Mouse (Mus musculus) limb, embryonic 10.5 days (tissue): ENCODE measurements around the gene Tfeb. TPM values are rescaled to one million over a fixed set of nuclear protein-coding genes. Genes with fewer than 3 reads are reported as not detected.

Experiments
- DNase-seq: peaks from one replicate; pipeline ENCODE4 v3.0.0-alpha.2; 2017; ENCODE audit warnings: low spot score
- H3K27ac ChIP-seq: fragments of 300-500 bp; sonication (generic); 2 replicates; pipeline ENCODE4 v1.5.1; 2016; ENCODE audit warnings: mild to moderate bottlenecking
- H3K27me3 ChIP-seq: fragments of 300-500 bp; sonication (generic); 2 replicates; pipeline ENCODE4 v1.6.1; 2016; ENCODE audit warnings: low read depth, mild to moderate bottlenecking; ENCODE audit not compliant: poor library complexity, severe bottlenecking
- H3K36me3 ChIP-seq: fragments of 300-500 bp; sonication (generic); 2 replicates; pipeline ENCODE4 v1.6.1; 2016; ENCODE audit warnings: mild to moderate bottlenecking, moderate library complexity
- H3K4me1 ChIP-seq: fragments of 300-500 bp; sonication (generic); 2 replicates; pipeline ENCODE4 v1.6.1; 2016
- H3K4me3 ChIP-seq: fragments of 300-500 bp; sonication (generic); 2 replicates; pipeline ENCODE4 v1.5.1; 2016; ENCODE audit warnings: mild to moderate bottlenecking, moderate library complexity
- H3K9me3 ChIP-seq: fragments of 300-500 bp; sonication (generic); replicated peaks from 2 replicates; pipeline ENCODE4 v1.6.1; 2016; ENCODE audit warnings: mild to moderate bottlenecking
- WGBS: fragments of 180-500 bp; shearing (Covaris S2); methylation state at CpG from one replicate; pipeline ENCODE4 v1.1.7; 2016; 5-methylcytosine and 5-hydroxymethylcytosine counted together
- polyA plus RNA-seq: library from polyadenylated mRNA; unstranded; fragments of >200 nt; fragmentation: Nextera tagmentation; extraction: Ambion mirVana; gene quantifications from 2 replicates; pipeline ENCODE4 v1.2.1, GENCODE M21; 2016

Gene Tfeb
- polyA plus RNA-seq, 1 experiment from 2014 or later: 2.3 TPM

DNA sequence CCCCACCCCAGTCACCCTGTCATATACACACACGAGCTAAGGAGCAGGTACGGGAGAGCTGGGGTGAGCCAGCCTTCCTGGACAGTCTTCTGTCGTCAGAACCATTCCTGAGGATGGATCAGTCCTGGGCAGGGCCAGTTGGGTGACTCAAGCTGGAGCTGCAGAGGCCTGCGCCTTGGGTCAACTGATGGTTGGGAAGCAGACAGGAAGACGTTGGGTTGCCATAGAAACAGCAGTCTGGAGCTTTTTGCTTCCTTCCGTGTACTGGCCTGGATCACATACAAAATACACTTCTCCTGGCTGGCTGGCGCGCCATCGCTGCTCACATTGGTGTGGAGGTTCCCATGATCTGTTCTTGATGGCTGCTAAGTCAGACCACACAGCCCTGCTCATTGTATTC, 35.0 kb upstream of the Tfeb start:
- Histone ChIP-seq H3K36me3 (peaks cover 49% of the 10 kb centered on the region), H3K4me3 (no peak overlapping the region), H3K4me1 (peaks cover 25% of the 10 kb centered on the region), H3K27ac (no peak overlapping the region), H3K27me3 (peaks cover 54% of the 10 kb centered on the region), H3K9me3 (no peaks in the 10 kb centered on the region)
- 87% methylated on average over 9 of the region's 9 CpGs for WGBS
- DNase-seq: no peak

DNA sequence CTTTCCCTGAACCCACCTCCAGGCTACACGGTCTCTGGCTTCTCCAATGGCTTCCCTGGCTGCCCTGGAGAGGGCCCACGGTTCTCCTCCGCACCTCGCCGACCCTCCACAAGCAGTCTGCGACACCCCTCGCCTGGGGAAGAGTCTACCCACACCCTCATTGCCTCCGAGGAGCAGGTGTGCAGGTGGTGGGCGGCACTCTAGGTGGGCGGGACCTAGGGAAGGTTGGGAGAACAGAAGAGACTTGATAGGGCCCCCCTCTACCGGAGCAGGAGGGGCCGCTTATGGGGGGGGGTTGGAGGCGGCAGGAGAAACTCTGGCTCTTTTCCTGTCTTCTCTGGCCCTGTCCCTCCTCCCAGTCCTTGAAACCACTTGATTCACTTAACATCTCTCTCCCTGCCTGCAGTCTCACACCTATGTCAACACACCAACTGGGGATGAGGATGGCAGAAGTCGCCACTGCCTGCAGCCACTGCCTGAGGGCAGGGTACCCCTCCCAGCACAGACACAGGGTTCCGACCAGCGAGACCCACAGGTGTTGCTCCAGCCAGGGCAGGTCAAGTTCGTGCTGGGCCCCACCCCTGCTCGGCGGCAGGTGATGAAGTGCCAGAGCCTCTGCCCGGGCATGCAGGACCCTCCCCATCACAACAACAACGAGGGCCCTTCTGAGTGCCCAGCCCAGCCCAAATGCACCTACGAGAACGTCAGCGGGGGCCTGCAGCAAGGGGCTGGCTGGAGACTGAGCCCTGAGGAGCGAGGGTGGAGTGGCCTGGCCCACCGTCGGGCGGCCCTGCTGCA, 34.1 kb upstream of the Tfeb start:
- peaks cover 49% of the 10 kb centered on the region for H3K36me3 ChIP-seq
- DNase-seq: no peak
- H3K27ac ChIP-seq: 0 out of 2 replicates have a peak overlapping the region, but pooled peaks have one; percentile 16
- peaks cover 54% of the 10 kb centered on the region for H3K27me3 ChIP-seq
- no peaks in the 10 kb centered on the region for H3K9me3 ChIP-seq
- H3K4me1 ChIP-seq: peaks cover 28% of the 10 kb centered on the region
- H3K4me3 ChIP-seq: peak overlapping the region; percentile 18; the same call in 1 of the 2 replicates
- 22% methylated on average over 28 of the region's 28 CpGs for WGBS

DNA sequence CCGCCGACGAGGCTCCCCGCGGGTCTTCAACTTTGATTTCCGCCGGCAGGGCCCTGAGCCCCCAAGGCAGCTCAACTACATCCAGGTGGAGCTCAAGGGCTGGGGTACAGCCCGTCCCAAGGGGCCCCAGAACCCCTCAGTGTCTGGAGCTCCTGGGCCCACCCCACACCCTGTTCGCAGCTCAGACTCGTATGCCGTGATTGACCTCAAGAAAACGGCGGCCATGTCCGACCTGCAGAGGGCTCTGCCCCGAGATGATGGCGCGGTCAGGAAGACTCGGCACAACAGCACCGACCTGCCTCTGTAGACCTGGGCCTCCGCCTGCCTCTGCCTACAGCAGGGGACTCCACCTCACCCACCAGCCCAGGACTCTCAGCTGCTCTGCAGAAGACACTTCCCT, 33.3 kb upstream of the Tfeb start:
- Histone ChIP-seq H3K27ac (0 out of 2 replicates have a peak overlapping the region, but pooled peaks have one; percentile 16), H3K27me3 (peaks cover 50% of the 10 kb centered on the region), H3K4me1 (peaks cover 28% of the 10 kb centered on the region), H3K4me3 (peak overlapping the region; percentile 20; the same call in 1 of the 2 replicates), H3K9me3 (no peaks in the 10 kb centered on the region), H3K36me3 (peaks cover 45% of the 10 kb centered on the region)
- peak; percentile 46 for DNase-seq
- 16% methylated on average over 20 of the region's 20 CpGs for WGBS

DNA sequence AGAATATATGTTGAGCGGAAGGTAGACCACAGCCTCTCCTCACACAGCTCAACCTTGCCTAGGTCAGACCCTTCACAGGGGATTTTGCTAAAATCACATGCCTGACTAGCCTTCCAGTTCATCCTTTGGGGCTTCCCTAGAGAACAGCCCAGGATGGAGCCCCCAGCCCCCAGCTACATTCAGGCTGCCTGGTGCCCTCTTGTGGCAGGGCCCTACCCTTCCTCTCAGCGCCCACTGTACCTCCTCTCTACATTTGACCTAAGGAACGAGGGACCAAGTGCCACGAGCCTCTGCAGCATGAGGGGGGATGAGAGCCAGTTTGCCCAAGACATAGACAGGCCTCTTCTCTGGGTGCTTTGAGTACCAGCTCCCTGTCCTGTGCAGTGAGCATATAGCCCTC, 32.1 kb upstream of the Tfeb start:
- Histone ChIP-seq H3K9me3 (no peaks in the 10 kb centered on the region), H3K27me3 (peaks cover 50% of the 10 kb centered on the region), H3K27ac (no peak overlapping the region), H3K4me3 (no peak overlapping the region), H3K4me1 (peaks cover 28% of the 10 kb centered on the region), H3K36me3 (peaks cover 35% of the 10 kb centered on the region)
- DNase-seq: no peak
- 84% methylated on average over 4 of the region's 4 CpGs for WGBS

DNA sequence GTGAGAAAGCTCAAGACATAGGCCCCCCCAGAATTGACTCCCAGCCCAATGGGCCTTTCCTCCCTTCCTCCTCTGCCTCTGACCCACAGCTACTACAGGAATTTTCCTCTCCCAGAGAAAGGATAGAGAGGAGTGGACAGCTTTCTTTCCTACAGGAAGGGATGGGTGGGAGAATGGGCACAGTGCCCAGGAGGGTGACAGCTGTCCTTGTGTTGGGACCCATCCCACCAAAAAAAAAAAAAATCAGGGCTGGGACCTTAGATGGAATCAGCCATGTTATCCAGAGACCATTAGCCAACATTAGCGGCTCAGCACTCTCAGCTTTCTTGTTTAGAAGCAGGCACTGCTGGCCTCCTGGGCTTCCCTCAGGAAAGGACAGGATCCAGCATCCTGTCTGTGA, 30.6 kb upstream of the Tfeb start:
- WGBS: 80% methylated on average over 1 of the region's 1 CpGs
- Histone ChIP-seq H3K4me3 (no peak overlapping the region), H3K9me3 (no peaks in the 10 kb centered on the region), H3K27ac (no peak overlapping the region), H3K4me1 (peaks cover 28% of the 10 kb centered on the region), H3K27me3 (peaks cover 44% of the 10 kb centered on the region), H3K36me3 (peaks cover 28% of the 10 kb centered on the region)
- no peak for DNase-seq

DNA sequence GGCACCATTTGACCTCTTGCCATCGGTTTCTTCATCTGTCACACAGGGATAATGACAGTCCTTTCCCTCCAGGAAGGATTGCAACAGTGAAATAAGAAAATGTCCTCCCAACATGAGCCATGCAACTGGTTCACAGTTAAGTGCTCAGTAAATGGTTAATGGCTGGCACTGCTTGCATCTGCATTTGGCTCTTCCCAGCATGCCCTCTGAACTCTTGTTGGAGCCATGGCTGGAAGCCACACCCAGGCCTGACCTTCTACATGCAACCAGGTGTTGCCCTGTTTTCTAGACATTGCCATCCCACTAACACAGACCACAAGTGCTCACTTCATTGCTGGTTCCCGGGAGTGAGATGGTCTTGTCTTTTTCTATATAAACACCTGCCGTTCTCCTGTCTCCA, 28.9 kb upstream of the Tfeb start:
- Histone ChIP-seq H3K4me1 (peaks cover 18% of the 10 kb centered on the region), H3K9me3 (no peaks in the 10 kb centered on the region), H3K27me3 (peaks cover 27% of the 10 kb centered on the region), H3K4me3 (no peak overlapping the region), H3K36me3 (peaks cover 11% of the 10 kb centered on the region), H3K27ac (no peak overlapping the region)
- DNase-seq: no peak
- 76% methylated on average over 3 of the region's 3 CpGs for WGBS

DNA sequence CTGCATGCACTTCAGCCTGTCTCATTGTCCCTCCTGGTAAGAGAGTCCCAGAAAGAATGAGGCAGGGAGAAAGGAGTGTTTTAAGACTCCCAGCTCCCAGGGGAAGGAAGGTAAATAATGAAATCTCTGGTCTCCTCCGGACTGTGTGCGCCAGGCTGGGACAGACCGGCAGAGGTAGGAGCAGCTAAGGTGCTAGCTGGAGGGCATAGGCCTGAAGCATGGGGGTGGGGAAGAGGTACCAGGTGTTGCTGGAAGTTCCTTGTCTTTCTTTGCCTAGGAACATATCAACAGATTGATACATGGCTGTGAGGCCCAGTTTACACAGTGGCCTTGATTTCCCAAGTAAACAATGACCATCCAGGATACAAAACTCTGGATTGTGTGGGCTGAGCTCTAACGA, 27.9 kb upstream of the Tfeb start:
- DNase-seq: no peak
- H3K27me3 ChIP-seq: peaks cover 17% of the 10 kb centered on the region
- H3K27ac ChIP-seq: no peak overlapping the region
- H3K4me3 ChIP-seq: no peak overlapping the region
- H3K4me1 ChIP-seq: peaks cover 10% of the 10 kb centered on the region; the same call in 1 of the 2 replicates
- 83% methylated on average over 4 of the region's 4 CpGs for WGBS
- H3K9me3 ChIP-seq: no peaks in the 10 kb centered on the region
- peaks cover 2% of the 10 kb centered on the region; the same call in 1 of the 2 replicates for H3K36me3 ChIP-seq

DNA sequence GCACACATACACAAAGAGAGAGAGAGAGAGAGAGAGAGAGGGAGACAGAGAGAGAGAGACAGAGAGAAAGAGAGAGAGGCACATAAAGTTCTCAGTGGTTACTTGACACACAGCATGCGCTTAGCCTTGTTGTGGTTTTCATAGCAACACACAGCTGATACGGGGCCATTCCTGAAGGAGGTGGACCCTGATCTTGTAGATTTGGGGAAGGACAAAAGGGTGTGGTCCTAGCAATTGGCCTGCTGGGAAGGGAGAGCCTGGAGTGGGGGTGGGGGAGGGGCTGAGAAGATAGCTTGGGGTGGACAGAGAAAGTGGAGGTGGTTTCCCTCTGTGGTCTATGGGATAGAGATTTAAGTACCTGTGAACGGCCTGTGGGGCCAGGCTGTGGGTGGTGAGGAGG, 26.8 kb upstream of the Tfeb start:
- WGBS: 62% methylated on average over 3 of the region's 3 CpGs
- H3K4me3 ChIP-seq: no peak overlapping the region
- peaks cover 2% of the 10 kb centered on the region; the same call in 1 of the 2 replicates for H3K36me3 ChIP-seq
- H3K9me3 ChIP-seq: no peaks in the 10 kb centered on the region
- peaks cover 10% of the 10 kb centered on the region; the same call in 1 of the 2 replicates for H3K4me1 ChIP-seq
- no peak overlapping the region for H3K27ac ChIP-seq
- no peak for DNase-seq
- peaks cover 7% of the 10 kb centered on the region for H3K27me3 ChIP-seq

DNA sequence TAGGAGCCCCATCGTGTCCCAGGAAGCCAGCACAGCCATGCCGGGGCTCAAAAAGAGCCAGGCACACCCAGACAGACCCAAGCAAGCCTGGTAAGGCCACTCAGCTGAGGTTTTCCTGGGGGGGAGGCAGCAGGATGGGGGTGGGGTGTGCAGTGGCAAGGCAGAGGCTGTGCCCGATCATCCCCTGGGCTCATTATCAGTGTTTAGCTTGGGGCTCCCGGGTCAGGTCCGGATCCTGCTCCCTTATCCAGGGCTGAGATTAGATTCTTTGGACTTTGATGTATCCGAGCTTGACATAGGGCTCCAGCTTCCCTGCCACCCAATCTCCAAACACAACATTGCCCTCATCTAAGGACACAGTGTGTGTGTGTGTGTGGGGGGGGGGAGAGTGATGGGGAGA, 24.9 kb upstream of the Tfeb start:
- Histone ChIP-seq H3K4me1 (peaks cover 2% of the 10 kb centered on the region; the same call in 1 of the 2 replicates), H3K36me3 (no peaks in the 10 kb centered on the region), H3K4me3 (no peak overlapping the region), H3K27ac (no peak overlapping the region), H3K9me3 (no peaks in the 10 kb centered on the region), H3K27me3 (no peaks in the 10 kb centered on the region)
- no peak for DNase-seq
- 76% methylated on average over 6 of the region's 6 CpGs for WGBS

DNA sequence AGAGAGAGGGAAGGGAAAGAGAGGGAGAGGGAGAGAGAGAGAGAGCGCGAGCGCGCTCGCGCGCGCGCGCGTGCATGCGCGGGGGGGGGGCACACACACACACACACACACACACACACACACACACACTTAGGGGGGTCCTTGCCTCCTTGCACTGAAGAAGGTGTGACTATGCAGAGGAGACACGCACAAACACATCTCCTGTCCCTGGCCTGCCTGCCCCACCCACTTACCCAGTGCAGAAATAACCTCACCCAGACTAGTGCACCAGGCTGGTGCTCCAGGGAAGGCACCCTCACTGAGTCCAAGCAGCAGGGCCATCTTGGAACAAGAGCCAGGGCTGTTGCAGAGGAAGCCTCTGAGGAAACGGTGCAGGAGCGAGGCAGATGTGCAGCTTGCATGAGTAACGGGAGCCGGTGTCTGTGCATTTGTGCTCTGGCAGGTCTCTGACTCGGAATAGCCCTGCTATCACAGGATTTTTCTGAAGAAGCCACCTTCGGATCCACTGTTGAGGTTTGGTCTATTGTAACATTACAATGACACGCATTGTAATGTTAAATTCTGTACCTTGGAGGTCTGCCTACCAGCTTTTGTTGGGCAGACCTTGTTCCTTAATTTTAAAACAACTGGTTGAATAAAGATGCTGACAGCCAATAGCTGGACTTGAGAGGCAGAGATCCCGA, 23.8 kb upstream of the Tfeb start:
- Histone ChIP-seq H3K9me3 (no peaks in the 10 kb centered on the region), H3K4me3 (no peak overlapping the region), H3K36me3 (no peaks in the 10 kb centered on the region), H3K4me1 (no peaks in the 10 kb centered on the region), H3K27ac (no peak overlapping the region), H3K27me3 (no peaks in the 10 kb centered on the region)
- WGBS: 60% methylated on average over 22 of the region's 22 CpGs
- DNase-seq: no peak

DNA sequence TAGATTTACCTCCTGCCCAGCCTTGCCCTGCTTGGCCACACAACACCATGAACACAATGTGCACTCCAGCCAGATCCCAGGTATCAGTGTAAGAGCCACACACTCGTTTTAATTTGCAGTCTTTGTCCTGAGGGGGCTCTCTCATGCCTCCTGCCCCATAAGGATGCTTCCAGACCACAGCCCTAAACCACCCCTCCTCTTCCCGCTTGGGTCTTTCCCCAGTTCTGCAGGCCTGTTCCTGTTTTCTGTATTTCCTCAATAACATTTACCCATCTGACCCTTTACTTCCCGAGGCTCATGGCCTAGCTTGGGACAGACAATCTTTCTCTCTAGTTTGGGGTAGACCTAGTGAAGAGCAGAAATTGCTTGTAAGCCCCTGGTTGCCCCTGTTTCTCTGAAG, 21.8 kb upstream of the Tfeb start:
- H3K4me3 ChIP-seq: no peak overlapping the region
- DNase-seq: no peak
- WGBS: 66% methylated on average over 3 of the region's 3 CpGs
- no peaks in the 10 kb centered on the region for H3K27me3 ChIP-seq
- no peaks in the 10 kb centered on the region for H3K4me1 ChIP-seq
- H3K9me3 ChIP-seq: no peaks in the 10 kb centered on the region
- H3K27ac ChIP-seq: no peak overlapping the region
- H3K36me3 ChIP-seq: no peaks in the 10 kb centered on the region

DNA sequence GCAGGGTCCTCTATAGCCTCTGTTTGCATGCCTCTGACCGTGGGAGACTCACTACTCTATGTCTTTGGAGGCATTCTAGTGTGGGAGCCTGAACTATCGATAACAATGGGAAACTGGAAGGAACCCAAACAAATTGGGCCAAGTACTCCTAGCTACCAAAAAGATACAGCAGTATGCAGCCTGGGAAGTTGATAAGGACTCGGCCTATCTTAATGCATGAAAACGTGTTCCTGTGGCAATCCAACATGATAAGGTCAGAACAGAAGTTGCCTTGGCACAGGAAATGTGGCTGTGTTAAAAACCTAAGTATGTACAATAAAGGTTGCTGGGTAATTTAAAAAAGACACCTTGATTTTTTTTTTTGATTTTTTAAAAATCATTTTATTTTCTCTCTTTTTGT, 15.6 kb upstream of the Tfeb start:
- 86% methylated on average over 4 of the region's 4 CpGs for WGBS
- DNase-seq: no peak

DNA sequence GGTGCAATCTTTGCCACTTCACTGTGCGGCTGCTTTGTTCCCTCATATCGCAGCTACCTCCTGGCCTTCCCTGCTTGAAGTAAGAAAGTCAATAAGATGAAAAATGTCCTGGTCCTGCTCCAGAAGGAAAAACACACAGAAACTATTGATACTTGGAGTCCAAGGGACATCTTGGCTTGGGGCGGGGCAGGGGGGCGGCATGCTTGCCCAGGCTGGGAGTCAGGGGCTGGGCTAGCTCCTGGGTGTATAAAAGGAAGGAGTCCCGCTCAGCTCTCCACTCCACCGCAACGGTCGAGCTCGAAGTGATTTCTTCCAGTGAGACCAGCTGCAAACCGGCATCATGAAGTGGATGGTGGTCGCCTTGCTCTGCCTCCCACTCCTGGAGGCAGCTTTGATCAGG, 10.3 kb upstream of the Tfeb start, which contains the start of gene Pgc:
Gene Pgc (plus strand): TSS at position 277 of the 400 bp plus-strand sequence.
- DNase-seq: no peak
- WGBS: 78% methylated on average over 11 of the region's 11 CpGs
- Histone ChIP-seq H3K27me3 (0 out of 2 replicates have a peak, but pooled peaks cover 9% of the 10 kb centered on the region), H3K36me3 (no peaks in the 10 kb centered on the region), H3K9me3 (no peaks in the 10 kb centered on the region), H3K4me3 (no peak within 1 kb of the TSS), H3K4me1 (no peaks in the 10 kb centered on the region), H3K27ac (no peak within 1 kb of the TSS)

More for the DNA sequence above, 15.6 kb upstream of the Tfeb start:
- H3K4me3 ChIP-seq: no peak overlapping the region
- no peak overlapping the region for H3K27ac ChIP-seq
- no peaks in the 10 kb centered on the region for H3K9me3 ChIP-seq
- H3K27me3 ChIP-seq: 0 out of 2 replicates have a peak, but pooled peaks cover 4% of the 10 kb centered on the region
- H3K36me3 ChIP-seq: no peaks in the 10 kb centered on the region
- no peaks in the 10 kb centered on the region for H3K4me1 ChIP-seq
